Mouse (Mus musculus): ENCODE measurements at regions not wholly inside any gene's neighbourhood (a gene's known extent, or its start where the extent isn't known, plus 50 kb on each side); places are given as distances from the start of the nearest gene placed in this dataset.
A peak's percentile ranks its signal among the peaks of the same experiment; 100 is the strongest.

DNA sequence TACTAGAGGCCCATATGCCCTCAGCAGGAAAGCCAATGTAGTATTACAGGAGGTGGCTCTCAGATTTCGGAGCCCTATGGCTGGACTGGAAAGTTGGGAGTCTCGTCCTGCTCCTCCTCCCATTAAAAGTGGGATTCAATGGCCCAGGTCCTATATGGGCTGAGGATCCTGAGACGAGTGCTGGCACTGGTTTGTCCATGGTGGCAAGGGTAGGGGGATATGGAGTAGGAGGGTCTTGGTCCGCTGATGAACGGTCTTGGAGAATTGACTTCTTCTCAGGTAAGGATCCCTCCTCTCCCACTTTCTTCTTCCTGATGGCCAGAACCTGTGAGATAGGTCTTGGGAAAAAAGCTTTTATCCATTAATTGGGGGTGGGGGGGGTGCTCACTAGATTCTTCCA lies 522.2 kb upstream of the Slc5a7 start:
- Histone ChIP-seq H3K27ac (ENCODE audit: low read depth, low read length) (no peak overlapping the region), H3K4me1 (ENCODE audit: insufficient read depth) (no peaks in the 10 kb centered on the region), H3K4me2 (ENCODE audit: low read depth) (no peak overlapping the region), H3K36me3 (ENCODE audit: insufficient read depth) (no peaks in the 10 kb centered on the region), H3K27me3 (ENCODE audit: insufficient read depth, low read length) (no peaks in the 10 kb centered on the region), H3K9ac (no peak overlapping the region), H3K9me3 (ENCODE audit: low read length) (no peaks in the 10 kb centered on the region), H3K4me3 (ENCODE audit: low read depth, low read length) (no peak overlapping the region)
- TF ChIP-seq CTCF (IDR thresholded peaks at IDR 0.05; ENCODE audit: low read depth) = no peak
- no peak for ATAC-seq
- DNase-seq = no peak
- 86% methylated on average over 5 of the region's 5 CpGs for WGBS

DNA sequence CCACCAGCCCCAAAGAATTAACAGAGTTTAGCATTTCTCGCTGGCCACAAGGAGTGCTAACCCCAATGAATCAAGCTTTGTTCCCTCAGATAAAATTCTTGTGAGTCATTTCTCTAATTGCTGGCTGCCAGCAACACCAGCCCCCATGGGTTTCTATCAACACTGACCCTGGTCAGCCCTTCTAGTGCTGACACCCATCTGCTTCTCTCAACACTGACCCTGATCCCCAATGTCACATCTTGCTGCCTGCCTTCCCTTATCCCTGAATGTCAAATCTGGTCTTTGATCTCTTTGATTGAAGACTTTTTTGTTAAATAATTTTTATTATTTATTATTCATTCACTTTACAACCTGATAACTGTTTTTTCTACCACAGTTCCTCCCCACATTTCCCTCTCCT lies 554.8 kb upstream of the Slc5a7 start:
- no peak overlapping the region for H3K9ac ChIP-seq
- ATAC-seq (no peak), DNase-seq (no peak)
- H3K4me1 ChIP-seq (ENCODE audit: insufficient read depth) = no peaks in the 10 kb centered on the region
- 74% methylated on average over 1 of the region's 1 CpGs for WGBS
- H3K4me3 ChIP-seq (ENCODE audit: low read depth, low read length) = no peak overlapping the region
- TF ChIP-seq CTCF (IDR thresholded peaks at IDR 0.05; ENCODE audit: low read depth) = no peak
- H3K27me3 ChIP-seq (ENCODE audit: insufficient read depth, low read length) = no peaks in the 10 kb centered on the region
- H3K27ac ChIP-seq (ENCODE audit: low read depth, low read length) = no peak overlapping the region
- no peaks in the 10 kb centered on the region for H3K36me3 ChIP-seq (ENCODE audit: insufficient read depth)
- H3K4me2 ChIP-seq (ENCODE audit: low read depth) = no peak overlapping the region
- H3K9me3 ChIP-seq (ENCODE audit: low read length) = no peaks in the 10 kb centered on the region

- Histone ChIP-seq H3K4me3 (ENCODE audit: low read depth, low read length) (no peak overlapping the region), H3K27me3 (ENCODE audit: insufficient read depth, low read length) (no peaks in the 10 kb centered on the region), H3K9ac (no peak overlapping the region), H3K27ac (ENCODE audit: low read depth, low read length) (no peak overlapping the region), H3K36me3 (ENCODE audit: insufficient read depth) (no peaks in the 10 kb centered on the region), H3K4me2 (ENCODE audit: low read depth) (no peak overlapping the region), H3K4me1 (ENCODE audit: insufficient read depth) (no peaks in the 10 kb centered on the region), H3K9me3 (ENCODE audit: low read length) (no peaks in the 10 kb centered on the region)
- WGBS = 18% methylated on average over 4 of the region's 4 CpGs
- DNase-seq (peak; percentile 46), ATAC-seq (peak; percentile 64)
- TF ChIP-seq CTCF (IDR thresholded peaks at IDR 0.05; ENCODE audit: low read depth) = no peak
Measured at GRCm38 (mm10) chr17:54896198-54896597, 549.0 kb upstream of the St6gal2 start.

DNA sequence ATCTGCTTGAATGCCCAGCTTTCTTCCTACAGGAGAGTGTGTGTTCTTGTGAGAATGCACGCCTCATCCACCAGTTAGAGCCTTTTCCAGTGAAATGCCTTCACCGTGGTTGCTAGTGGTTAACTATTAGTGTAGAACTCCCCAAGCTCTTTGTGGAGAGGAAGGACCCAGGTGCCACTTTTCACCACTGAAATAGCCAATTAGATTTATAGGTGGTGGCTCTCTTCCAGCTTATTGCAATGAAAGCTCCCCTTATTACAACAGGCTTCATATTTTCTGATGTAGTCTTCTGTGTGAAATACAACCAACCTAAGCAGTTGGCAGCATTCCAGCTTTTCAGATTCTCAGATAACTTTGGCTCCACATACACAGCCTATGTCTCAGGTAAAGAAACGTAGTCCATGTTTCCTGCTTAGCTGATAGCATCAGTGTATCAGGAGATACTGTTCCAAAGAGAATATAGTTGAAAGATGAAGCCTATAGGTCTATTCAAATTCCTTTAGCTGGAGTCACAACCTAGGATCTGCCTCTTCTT lies 515.9 kb upstream of the St6gal2 start:
- TF ChIP-seq CTCF (IDR thresholded peaks at IDR 0.05; ENCODE audit: low read depth) = no peak
- no peak overlapping the region for H3K27ac ChIP-seq (ENCODE audit: low read depth, low read length)
- H3K27me3 ChIP-seq (ENCODE audit: insufficient read depth, low read length) = no peaks in the 10 kb centered on the region
- 67% methylated on average over 3 of the region's 3 CpGs for WGBS
- no peak for DNase-seq
- H3K9ac ChIP-seq = no peak overlapping the region
- ATAC-seq = no peak
- no peak overlapping the region for H3K4me2 ChIP-seq (ENCODE audit: low read depth)
- H3K9me3 ChIP-seq (ENCODE audit: low read length) = no peaks in the 10 kb centered on the region
- H3K4me3 ChIP-seq (ENCODE audit: low read depth, low read length) = no peak overlapping the region
- H3K36me3 ChIP-seq (ENCODE audit: insufficient read depth) = no peaks in the 10 kb centered on the region
- H3K4me1 ChIP-seq (ENCODE audit: insufficient read depth) = no peaks in the 10 kb centered on the region

DNA sequence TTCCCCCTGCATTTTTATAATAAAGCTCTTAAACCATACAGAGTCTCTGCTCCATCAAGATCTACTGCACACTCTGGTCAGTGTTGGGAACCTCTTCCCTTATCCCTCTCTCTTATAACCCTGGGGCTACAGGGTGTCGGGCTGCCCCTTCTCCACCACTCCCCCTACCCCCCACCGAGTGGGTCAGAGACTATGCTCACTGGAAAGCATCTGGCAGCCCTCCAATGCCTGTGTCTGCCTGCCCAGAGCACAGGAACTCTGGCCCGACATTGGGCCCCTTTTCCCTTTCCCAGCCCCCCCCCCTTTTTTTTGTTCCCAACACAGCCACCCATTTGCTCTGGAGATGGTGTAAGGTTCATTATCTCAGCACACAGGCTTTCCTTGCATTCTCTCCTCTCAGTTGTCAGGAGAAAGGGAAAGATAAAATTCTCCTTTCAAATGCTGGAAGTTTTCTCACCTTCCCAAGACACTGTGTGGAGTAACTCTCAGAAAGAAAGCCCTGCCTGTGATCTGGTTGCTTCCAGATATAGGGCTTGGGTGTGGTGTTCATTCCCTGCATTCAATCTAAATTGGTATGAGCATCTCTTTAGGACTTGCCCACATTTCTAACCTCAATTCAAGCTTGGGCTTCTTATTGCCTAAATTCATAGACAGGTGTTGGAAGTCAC lies 501.7 kb upstream of the St6gal2 start:
- Histone ChIP-seq H3K27me3 (ENCODE audit: insufficient read depth, low read length) (no peaks in the 10 kb centered on the region), H3K9ac (no peak overlapping the region), H3K4me3 (ENCODE audit: low read depth, low read length) (no peak overlapping the region), H3K4me1 (ENCODE audit: insufficient read depth) (no peaks in the 10 kb centered on the region), H3K9me3 (ENCODE audit: low read length) (no peaks in the 10 kb centered on the region), H3K36me3 (ENCODE audit: insufficient read depth) (no peaks in the 10 kb centered on the region), H3K4me2 (ENCODE audit: low read depth) (no peak overlapping the region), H3K27ac (ENCODE audit: low read depth, low read length) (no peak overlapping the region)
- WGBS = 31% methylated on average over 3 of the region's 3 CpGs
- no peak for DNase-seq
- no peak for ATAC-seq
- TF ChIP-seq CTCF (IDR thresholded peaks at IDR 0.05; ENCODE audit: low read depth) = no peak

- H3K4me1 ChIP-seq (ENCODE audit: insufficient read depth) = no peaks in the 10 kb centered on the region
- no peak for DNase-seq
- H3K9ac ChIP-seq = no peak overlapping the region
- no peak for TF ChIP-seq CTCF (IDR thresholded peaks at IDR 0.05; ENCODE audit: low read depth)
- no peak overlapping the region for H3K4me2 ChIP-seq (ENCODE audit: low read depth)
- no peak for ATAC-seq
- H3K9me3 ChIP-seq (ENCODE audit: low read length) = no peaks in the 10 kb centered on the region
- WGBS = 65% methylated on average over 6 of the region's 6 CpGs
- H3K4me3 ChIP-seq (ENCODE audit: low read depth, low read length) = no peak overlapping the region
- no peaks in the 10 kb centered on the region for H3K27me3 ChIP-seq (ENCODE audit: insufficient read depth, low read length)
- no peak overlapping the region for H3K27ac ChIP-seq (ENCODE audit: low read depth, low read length)
- no peaks in the 10 kb centered on the region for H3K36me3 ChIP-seq (ENCODE audit: insufficient read depth)
Measured at GRCm38 (mm10) chr17:54944288-54944931, 500.8 kb upstream of the St6gal2 start.

All from forebrain, postnatal 0 days (tissue).